Mouse (Mus musculus) heart, embryonic 11.5 days (tissue): Measurements from ENCODE around the gene Rassf6. TPM values are rescaled to one million over a fixed set of nuclear protein-coding genes. Genes with fewer than 3 reads are reported as not detected.

Source experiments
- ATAC-seq: fragments of 200-750 bp; cut with Nextera tagmentation; replicated peaks from 2 replicates; pipeline ENCODE4 v1.8.0; 2017; ENCODE audit warnings: moderate library complexity; ENCODE audit not compliant: insufficient number of reproducible peaks, low FRiP score, low TSS enrichment
- H3K27ac ChIP-seq: fragments of 300-500 bp; sonication (generic); 2 replicates; pipeline ENCODE4 v1.5.1; 2014; ENCODE audit warnings: mild to moderate bottlenecking, low read depth, low read length
- H3K27me3 ChIP-seq: fragments of 300-500 bp; sonication (generic); 2 replicates; pipeline ENCODE4 v1.6.1; 2014; ENCODE audit warnings: mild to moderate bottlenecking, low read length, mixed read lengths; ENCODE audit not compliant: control insufficient read depth, insufficient read depth
- H3K36me3 ChIP-seq: fragments of 300-500 bp; sonication (generic); 2 replicates; pipeline ENCODE4 v1.6.1; 2014; ENCODE audit warnings: mild to moderate bottlenecking, low read length, moderate library complexity, mixed read lengths; ENCODE audit not compliant: control insufficient read depth, insufficient read depth
- H3K4me1 ChIP-seq: fragments of 300-500 bp; sonication (generic); 2 replicates; pipeline ENCODE4 v1.6.1; 2014; ENCODE audit warnings: low read length; ENCODE audit not compliant: control insufficient read depth, insufficient read depth
- H3K4me2 ChIP-seq: fragments of 300-500 bp; sonication (generic); 2 replicates; pipeline ENCODE4 v1.6.1; 2014; ENCODE audit warnings: mild to moderate bottlenecking, moderate library complexity
- H3K4me3 ChIP-seq: fragments of 300-500 bp; sonication (generic); 2 replicates; pipeline ENCODE4 v1.5.1; 2014; ENCODE audit warnings: low read depth, low read length
- H3K9ac ChIP-seq: fragments of 300-500 bp; sonication (generic); 2 replicates; pipeline ENCODE4 v1.6.1; 2014; ENCODE audit warnings: mild to moderate bottlenecking, low read depth, low read length, moderate library complexity
- H3K9me3 ChIP-seq: fragments of 300-500 bp; sonication (generic); replicated peaks from 2 replicates; pipeline ENCODE4 v1.6.1; 2016; ENCODE audit warnings: low read length; ENCODE audit not compliant: control insufficient read depth
- WGBS: fragments of 180-500 bp; shearing (Covaris S2); extraction: QIAGEN DNeasy Blood & Tissue Kit; methylation state at CpG from one replicate; pipeline ENCODE4 v1.1.7; 2014; ENCODE audit not compliant: insufficient replicate concordance; 5-methylcytosine and 5-hydroxymethylcytosine counted together
- polyA plus RNA-seq: library from polyadenylated mRNA; unstranded; fragments of >200 nt; fragmentation: Nextera tagmentation; extraction: Ambion mirVana; gene quantifications from 2 replicates; pipeline ENCODE4 v1.2.1, GENCODE M21; 2014

The Rassf6 gene
- polyA plus RNA-seq, 1 experiment from 2014 or later, result 0.29 TPM

GRCm38 (mm10) chr5:90571216-90571615 lies 69.2 kb downstream of the Rassf6 start:
- Histone ChIP-seq H3K27me3 (no peaks in the 10 kb centered on the region), H3K9me3 (no peaks in the 10 kb centered on the region), H3K27ac (no peak overlapping the region), H3K36me3 (no peaks in the 10 kb centered on the region), H3K4me3 (no peak overlapping the region), H3K4me2 (no peak overlapping the region), H3K4me1 (peaks cover 10% of the 10 kb centered on the region), H3K9ac (no peak overlapping the region)
- WGBS, result 60% methylated on average over 3 of the region's 3 CpGs
- ATAC-seq, result no peak

GRCm38 (mm10) chr5:90568338-90568737 lies 72.1 kb downstream of the Rassf6 start:
- Histone ChIP-seq H3K9me3 (no peaks in the 10 kb centered on the region), H3K4me3 (no peak overlapping the region), H3K4me2 (no peak overlapping the region), H3K27me3 (no peaks in the 10 kb centered on the region), H3K36me3 (no peaks in the 10 kb centered on the region), H3K4me1 (peaks cover 10% of the 10 kb centered on the region), H3K9ac (no peak overlapping the region), H3K27ac (no peak overlapping the region)
- ATAC-seq, result no peak

- no peak overlapping the region for H3K9ac ChIP-seq
- no peaks in the 10 kb centered on the region for H3K27me3 ChIP-seq
- H3K4me2 ChIP-seq, result no peak overlapping the region
- no peak overlapping the region for H3K27ac ChIP-seq
- ATAC-seq, result no peak
- H3K4me3 ChIP-seq, result no peak overlapping the region
- H3K4me1 ChIP-seq, result peaks cover 13% of the 10 kb centered on the region
- WGBS, result 56% methylated on average over 5 of the region's 5 CpGs
- no peaks in the 10 kb centered on the region for H3K9me3 ChIP-seq
- no peaks in the 10 kb centered on the region for H3K36me3 ChIP-seq
Observed at GRCm38 (mm10) chr5:90567788-90568187, 72.7 kb downstream of the Rassf6 start.

DNA sequence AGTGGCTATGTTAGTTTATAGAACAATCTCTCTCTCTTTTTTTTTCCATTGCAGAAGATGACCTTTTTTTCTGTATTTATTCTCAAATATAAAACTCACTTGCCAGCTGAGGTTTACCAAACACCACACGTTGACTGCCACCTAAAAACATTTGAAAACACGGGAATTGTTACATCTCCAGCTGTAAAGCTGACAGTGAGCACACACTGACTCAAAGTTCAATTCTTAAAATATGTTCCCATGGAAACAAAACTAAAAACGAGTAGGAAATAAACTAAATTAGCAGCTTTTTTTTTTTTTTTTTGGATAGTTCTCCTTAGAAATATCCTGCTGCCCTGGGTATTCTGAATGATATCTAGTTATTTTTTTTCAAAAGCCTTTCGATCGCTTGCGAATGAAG lies 75.3 kb downstream of the Rassf6 start:
- Histone ChIP-seq H3K9ac (no peak overlapping the region), H3K4me1 (peaks cover 14% of the 10 kb centered on the region), H3K9me3 (no peaks in the 10 kb centered on the region), H3K4me3 (no peak overlapping the region), H3K27me3 (no peaks in the 10 kb centered on the region), H3K27ac (no peak overlapping the region), H3K4me2 (no peak overlapping the region), H3K36me3 (no peaks in the 10 kb centered on the region)
- no peak for ATAC-seq
- WGBS, result 75% methylated on average over 6 of the region's 6 CpGs

DNA sequence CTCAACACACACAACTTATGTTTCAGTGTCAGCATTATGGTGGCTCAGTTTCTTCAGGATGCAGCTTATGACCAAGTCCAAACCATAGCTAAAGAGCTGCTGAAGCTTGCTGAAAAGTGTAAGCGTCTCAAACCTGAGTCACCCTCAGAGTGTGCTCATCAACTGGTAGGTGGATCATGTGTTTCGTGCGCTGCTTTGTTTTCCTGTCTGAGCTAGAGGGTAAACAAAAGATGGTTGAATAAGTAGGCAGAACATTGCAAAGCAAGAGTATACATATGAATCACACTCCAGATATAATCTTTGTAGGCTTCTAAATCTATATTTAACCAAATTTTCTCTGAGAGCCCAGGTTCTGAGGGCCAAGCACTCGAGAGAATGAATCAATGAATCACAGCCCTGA lies 76.3 kb downstream of the Rassf6 start:
- no peak overlapping the region for H3K4me2 ChIP-seq
- H3K9ac ChIP-seq, result no peak overlapping the region
- H3K27me3 ChIP-seq, result no peaks in the 10 kb centered on the region
- WGBS, result 92% methylated on average over 4 of the region's 4 CpGs
- no peaks in the 10 kb centered on the region for H3K36me3 ChIP-seq
- no peak overlapping the region for H3K27ac ChIP-seq
- H3K4me3 ChIP-seq, result no peak overlapping the region
- H3K4me1 ChIP-seq, result peaks cover 14% of the 10 kb centered on the region
- no peak for ATAC-seq
- no peaks in the 10 kb centered on the region for H3K9me3 ChIP-seq

DNA sequence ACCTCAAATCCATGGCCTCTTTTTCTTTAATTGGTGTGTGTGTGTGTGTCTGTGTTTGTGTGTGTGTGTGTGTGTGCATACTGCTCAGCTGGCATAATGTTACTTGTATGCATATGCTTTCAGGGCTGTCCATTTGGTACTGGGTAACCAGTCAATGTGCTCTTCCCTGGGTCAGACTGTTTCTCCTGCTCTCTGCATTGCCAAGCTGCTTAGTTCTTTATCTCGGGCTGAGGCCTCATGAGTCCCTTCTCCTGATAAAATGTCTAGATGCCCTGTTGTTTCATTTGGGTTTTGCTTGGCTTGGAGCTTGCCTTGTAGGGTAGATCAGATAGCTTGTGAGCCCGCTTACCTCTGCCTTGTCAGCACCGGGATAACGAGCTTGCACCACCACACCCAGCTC lies 77.6 kb downstream of the Rassf6 start:
- Histone ChIP-seq H3K9me3 (no peaks in the 10 kb centered on the region), H3K9ac (no peak overlapping the region), H3K4me2 (no peak overlapping the region), H3K27ac (no peak overlapping the region), H3K27me3 (no peaks in the 10 kb centered on the region), H3K36me3 (no peaks in the 10 kb centered on the region), H3K4me1 (0 out of 2 replicates have a peak, but pooled peaks cover 7% of the 10 kb centered on the region), H3K4me3 (no peak overlapping the region)
- 36% methylated on average over 4 of the region's 4 CpGs for WGBS
- ATAC-seq, result no peak

- ATAC-seq, result no peak
- WGBS, result 88% methylated on average over 11 of the region's 11 CpGs
- Histone ChIP-seq H3K4me2 (no peak overlapping the region), H3K27ac (no peak overlapping the region), H3K4me1 (0 out of 2 replicates have a peak, but pooled peaks cover 3% of the 10 kb centered on the region), H3K9ac (no peak overlapping the region), H3K36me3 (no peaks in the 10 kb centered on the region), H3K27me3 (no peaks in the 10 kb centered on the region), H3K4me3 (no peak overlapping the region), H3K9me3 (no peaks in the 10 kb centered on the region)
Observed at GRCm38 (mm10) chr5:90561721-90562275, 78.7 kb downstream of the Rassf6 start.

DNA sequence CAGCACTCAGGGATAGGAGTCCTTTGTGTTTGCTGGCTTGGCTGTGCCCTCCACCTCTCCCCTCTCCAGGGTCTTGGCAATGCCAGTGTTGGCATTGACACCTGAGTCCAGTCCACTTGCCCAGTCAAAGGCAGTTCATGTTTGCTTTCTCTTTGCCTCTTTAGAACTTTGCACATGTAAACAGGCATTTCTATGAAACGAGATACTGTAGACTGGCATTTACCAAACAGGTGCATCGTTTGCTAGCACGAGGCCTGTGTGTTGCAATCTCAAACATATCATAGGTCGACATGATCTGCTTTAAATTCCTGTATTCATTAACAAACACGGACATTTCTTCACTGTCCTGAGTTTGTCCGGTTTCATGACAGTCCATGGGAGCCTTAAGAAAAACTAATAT lies 79.7 kb downstream of the Rassf6 start, which contains the start of gene 5830473C10Rik:
TSS of gene 5830473C10Rik (plus strand) at position 365 of the 400 bp plus-strand sequence.
- Histone ChIP-seq H3K9ac (no peak within 1 kb of the TSS), H3K4me1 (0 out of 2 replicates have a peak, but pooled peaks cover 3% of the 10 kb centered on the region), H3K27me3 (no peaks in the 10 kb centered on the region), H3K4me3 (no peak within 1 kb of the TSS), H3K4me2 (no peak within 1 kb of the TSS), H3K36me3 (no peaks in the 10 kb centered on the region), H3K9me3 (no peaks in the 10 kb centered on the region), H3K27ac (no peak within 1 kb of the TSS)
- WGBS, result 84% methylated on average over 6 of the region's 6 CpGs
- ATAC-seq, result no peak

DNA sequence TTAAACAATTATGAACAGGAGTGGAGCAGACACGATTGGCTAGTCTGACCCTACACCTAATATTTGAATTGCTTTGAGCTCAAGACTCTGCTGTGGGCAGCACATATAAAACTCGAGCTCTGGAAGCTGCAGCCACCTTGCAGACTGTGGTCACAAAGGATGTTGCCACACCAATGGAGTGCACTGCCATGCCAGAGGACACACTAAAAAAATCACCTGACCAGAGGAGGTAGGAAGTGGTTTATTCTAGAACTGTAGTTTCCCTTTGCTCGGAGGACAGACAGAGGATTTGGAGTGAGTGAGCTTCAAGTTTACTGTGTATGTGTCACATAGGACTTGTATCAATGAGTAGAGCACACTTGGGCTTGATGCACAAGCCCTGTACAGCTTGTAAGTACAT lies 84.4 kb downstream of the Rassf6 start:
- Histone ChIP-seq H3K36me3 (no peaks in the 10 kb centered on the region), H3K9me3 (no peaks in the 10 kb centered on the region), H3K4me3 (no peak overlapping the region), H3K27ac (no peak overlapping the region), H3K4me1 (no peaks in the 10 kb centered on the region), H3K4me2 (no peak overlapping the region), H3K27me3 (no peaks in the 10 kb centered on the region), H3K9ac (no peak overlapping the region)
- WGBS, result 75% methylated on average over 3 of the region's 3 CpGs
- no peak for ATAC-seq
